Mouse (Mus musculus): ENCODE results near the gene Tbl3.

DNA sequence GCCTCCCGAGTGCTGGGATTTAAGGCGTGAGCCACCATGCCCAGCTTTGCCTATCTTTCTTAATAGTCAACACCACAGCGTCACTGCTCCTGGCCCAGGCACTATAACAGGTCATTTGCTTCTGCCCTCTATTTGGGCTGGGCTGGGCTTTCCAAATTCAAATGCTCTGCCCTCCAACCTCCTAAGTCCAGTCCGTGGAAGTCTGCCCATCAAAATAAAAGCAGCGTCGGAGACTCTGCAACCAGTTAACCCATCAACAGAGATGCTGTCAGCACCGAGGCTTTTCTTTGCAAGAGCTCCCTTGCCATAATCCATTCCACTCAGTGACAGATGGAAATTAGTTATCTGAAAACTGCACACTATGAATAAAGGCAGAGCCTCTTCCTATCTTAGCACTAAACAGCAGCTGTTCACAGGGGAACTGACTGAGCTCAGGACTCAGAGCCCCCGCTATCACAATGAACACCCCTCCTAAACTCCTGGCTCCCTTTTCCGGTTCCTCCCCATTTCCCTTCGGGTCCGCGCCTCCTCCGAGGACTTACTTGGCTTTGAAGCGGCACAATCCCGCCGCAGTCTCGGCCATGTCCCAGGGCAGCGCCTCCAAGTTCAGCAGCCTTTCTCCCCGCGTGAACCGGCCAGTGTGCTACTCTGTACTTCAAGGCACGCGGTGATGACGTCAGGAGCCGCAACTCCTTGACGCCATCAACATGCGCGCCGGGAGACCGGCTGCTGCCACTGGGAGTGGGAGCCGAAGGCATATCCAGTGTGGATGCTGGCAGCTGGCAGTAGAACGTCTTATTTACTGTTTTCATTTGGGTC, at the start of gene Tbl3:
- TF ChIP-seq CTCF (IDR thresholded peaks at IDR 0.05; ENCODE audit: low read depth), result no peak
- peak; percentile 48; the same call in 1 of the 2 replicates for TF ChIP-seq EP300 (IDR thresholded peaks at IDR 0.05; ENCODE audit: low read depth)

All from liver, postnatal 0 days (tissue).